Mouse (Mus musculus): Measurements from ENCODE around the gene Pnpo.

- TF ChIP-seq GATA1 (IDR thresholded peaks at IDR 0.05; ENCODE audit: low read length) (no peak), TAL1 (IDR thresholded peaks at IDR 0.05; ENCODE audit: low read length) (no peak)
Observed at GRCm38 (mm10) chr11:96982859-96983258, 39.1 kb upstream of the Pnpo start, which contains the start of gene Sp2.
